Mouse (Mus musculus) kidney, postnatal 0 days (tissue): ENCODE results near the gene Serpinb1a. TPM values are rescaled to one million over a fixed set of nuclear protein-coding genes. Genes with fewer than 3 reads are reported as not detected.

ENCODE experiments used
- ATAC-seq: fragments of 200-750 bp; cut with Nextera tagmentation; replicated peaks from 2 replicates; pipeline ENCODE4 v1.8.0; 2017; ENCODE audit warnings: low read depth, moderate number of reproducible peaks, moderate TSS enrichment, moderate library complexity; ENCODE audit not compliant: low FRiP score
- DNase-seq: peaks from one replicate; pipeline ENCODE4 v3.0.0-alpha.2; 2016; ENCODE audit warnings: low spot score
- H3K27ac ChIP-seq: fragments of 300-500 bp; sonication (generic); 2 replicates; pipeline ENCODE4 v1.5.1; 2014; ENCODE audit warnings: mild to moderate bottlenecking
- H3K27me3 ChIP-seq: fragments of 300-500 bp; sonication (generic); 2 replicates; pipeline ENCODE4 v1.6.1; 2014; ENCODE audit warnings: low read length, mixed read lengths; ENCODE audit not compliant: insufficient read depth
- H3K36me3 ChIP-seq: fragments of 300-500 bp; sonication (generic); 2 replicates; pipeline ENCODE4 v1.6.1; 2014; ENCODE audit warnings: low read length, mixed read lengths; ENCODE audit not compliant: insufficient read depth
- H3K4me1 ChIP-seq: fragments of 300-500 bp; sonication (generic); replicated peaks from 2 replicates; pipeline ENCODE4 v1.6.1; 2014; ENCODE audit warnings: antibody characterized with exemption, low read length, mixed read lengths; ENCODE audit not compliant: insufficient read depth
- H3K4me2 ChIP-seq: fragments of 300-500 bp; sonication (generic); 2 replicates; pipeline ENCODE4 v1.6.1; 2014; ENCODE audit warnings: mild to moderate bottlenecking, low read length, moderate library complexity, mixed read lengths
- H3K4me3 ChIP-seq: fragments of 300-500 bp; sonication (generic); replicated peaks from 2 replicates; pipeline ENCODE4 v1.5.1; 2014; ENCODE audit warnings: low read depth, low read length
- H3K9ac ChIP-seq: fragments of 300-500 bp; sonication (generic); 2 replicates; pipeline ENCODE4 v1.6.1; 2014; ENCODE audit warnings: low read depth, low read length
- H3K9me3 ChIP-seq: fragments of 300-500 bp; sonication (generic); replicated peaks from 2 replicates; pipeline ENCODE4 v1.6.1; 2016; ENCODE audit warnings: low read length, inconsistent platforms, mixed read lengths
- CTCF ChIP-seq: IDR thresholded peaks from 2 replicates; pipeline ENCODE4 v1.5.1; 2016; ENCODE audit warnings: antibody characterized with exemption, low read depth, mild to moderate bottlenecking, moderate library complexity
- WGBS: fragments of 180-500 bp; shearing (Covaris S2); extraction: QIAGEN DNeasy Blood & Tissue Kit; methylation state at CpG from one replicate; pipeline ENCODE4 v1.1.7; 2014; 5-methylcytosine and 5-hydroxymethylcytosine counted together
- polyA plus RNA-seq: library from polyadenylated mRNA; unstranded; fragments of >200 nt; fragmentation: Nextera tagmentation; extraction: Ambion mirVana; gene quantifications from 2 replicates; pipeline ENCODE4 v1.2.1, GENCODE M21; 2015

The Serpinb1a gene
- polyA plus RNA-seq, 1 experiment from 2014 or later: 18.7 TPM

DNA sequence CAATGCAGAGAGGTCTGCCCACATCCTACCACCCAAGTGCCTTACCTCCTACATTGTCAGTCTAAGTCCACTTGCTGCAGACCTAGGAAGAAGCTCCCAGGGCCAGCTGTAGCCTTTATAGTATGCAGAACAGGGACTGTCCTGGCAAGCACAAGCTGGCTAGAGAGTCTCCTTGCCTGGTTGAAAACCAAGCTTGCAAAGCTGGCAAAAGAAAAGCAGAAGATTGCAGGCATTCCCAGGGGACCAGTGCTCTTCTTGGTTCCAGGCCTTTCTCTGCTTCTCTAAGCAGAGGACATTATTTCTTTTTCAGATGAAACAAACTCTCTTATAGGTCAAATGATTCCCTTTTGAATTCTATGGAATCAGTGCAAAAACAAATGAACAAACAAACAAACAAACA lies 12.5 kb upstream of the Serpinb1a start:
- H3K4me3 ChIP-seq: no peak overlapping the region
- no peaks in the 10 kb centered on the region for H3K4me1 ChIP-seq
- no peaks in the 10 kb centered on the region for H3K27me3 ChIP-seq
- no peak overlapping the region for H3K27ac ChIP-seq
- H3K9me3 ChIP-seq: no peaks in the 10 kb centered on the region
- ATAC-seq (no peak), DNase-seq (no peak)
- H3K9ac ChIP-seq: no peak overlapping the region
- TF ChIP-seq CTCF: no peak
- H3K36me3 ChIP-seq: no peaks in the 10 kb centered on the region
- H3K4me2 ChIP-seq: no peak overlapping the region

DNA sequence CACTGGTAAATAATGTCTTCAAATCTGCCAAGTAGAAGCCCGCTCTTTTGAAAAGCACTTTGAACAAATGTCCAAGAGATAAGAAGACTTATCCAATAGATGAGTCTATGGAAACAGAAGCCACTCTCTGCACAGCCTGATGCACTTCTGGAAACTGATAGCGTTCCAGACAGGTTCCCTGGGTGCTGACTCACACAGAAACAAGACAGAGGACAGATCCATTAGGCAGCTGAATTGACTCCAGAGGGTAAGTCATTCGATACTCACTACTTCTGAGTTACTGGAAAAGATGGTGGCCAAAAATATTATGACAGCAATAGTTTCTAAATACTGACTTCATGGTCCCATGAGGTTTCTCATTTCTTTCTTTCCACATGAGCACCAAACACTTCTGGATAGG lies 9.8 kb upstream of the Serpinb1a start:
- WGBS: 79% methylated on average over 3 of the region's 3 CpGs
- TF ChIP-seq CTCF: no peak

GRCm38 (mm10) chr13:32853073-32853472 lies 2.1 kb upstream of the Serpinb1a start:
- Histone ChIP-seq H3K27me3 (no peaks in the 10 kb centered on the region), H3K4me3 (no peak overlapping the region), H3K27ac (no peak overlapping the region), H3K9me3 (no peaks in the 10 kb centered on the region), H3K4me2 (no peak overlapping the region), H3K36me3 (no peaks in the 10 kb centered on the region), H3K9ac (no peak overlapping the region), H3K4me1 (peaks cover 10% of the 10 kb centered on the region; the same call in 1 of the 2 replicates)
- WGBS: 59% methylated on average over 2 of the region's 2 CpGs
- DNase-seq: no peak
- ATAC-seq: no peak
- no peak for TF ChIP-seq CTCF

More for the DNA sequence above, 9.8 kb upstream of the Serpinb1a start:
- H3K36me3 ChIP-seq: no peaks in the 10 kb centered on the region
- no peak for DNase-seq
- no peak for ATAC-seq
- no peaks in the 10 kb centered on the region for H3K9me3 ChIP-seq
- no peaks in the 10 kb centered on the region for H3K4me1 ChIP-seq
- H3K4me2 ChIP-seq: no peak overlapping the region
- H3K27ac ChIP-seq: no peak overlapping the region
- H3K27me3 ChIP-seq: no peaks in the 10 kb centered on the region
- no peak overlapping the region for H3K9ac ChIP-seq
- H3K4me3 ChIP-seq: no peak overlapping the region

GRCm38 (mm10) chr13:32852539-32852938 lies 1.6 kb upstream of the Serpinb1a start:
- Histone ChIP-seq H3K27me3 (no peaks in the 10 kb centered on the region), H3K27ac (no peak overlapping the region), H3K4me2 (no peak overlapping the region), H3K4me3 (no peak overlapping the region), H3K4me1 (peaks cover 10% of the 10 kb centered on the region; the same call in 1 of the 2 replicates), H3K36me3 (no peaks in the 10 kb centered on the region), H3K9ac (no peak overlapping the region), H3K9me3 (no peaks in the 10 kb centered on the region)
- ATAC-seq (peak; percentile 57; the same call in 1 of the 2 replicates), DNase-seq (no peak)
- 91% methylated on average over 4 of the region's 4 CpGs for WGBS
- TF ChIP-seq CTCF: no peak

DNA sequence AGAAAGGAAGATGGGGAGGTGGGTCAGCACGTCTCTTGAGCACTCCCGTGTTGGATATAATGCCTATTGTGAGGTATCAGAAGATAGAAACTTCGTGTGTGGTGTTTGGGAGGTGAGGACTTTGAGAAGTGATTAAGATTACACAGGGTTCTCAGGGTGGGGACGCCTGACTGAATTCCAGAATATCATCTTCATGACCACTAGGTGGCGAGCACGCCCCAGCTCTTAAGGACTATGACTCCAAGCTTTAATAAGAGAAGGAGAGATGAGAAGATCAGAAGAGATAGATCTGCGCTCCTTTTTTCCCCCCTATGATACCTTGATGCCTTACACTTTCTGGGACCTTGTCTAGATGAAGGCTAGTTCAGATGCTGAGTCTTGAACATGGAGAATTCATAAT lies 982 bp upstream of the Serpinb1a start:
- Histone ChIP-seq H3K27ac (no peak overlapping the region), H3K4me1 (peaks cover 10% of the 10 kb centered on the region; the same call in 1 of the 2 replicates), H3K9ac (no peak overlapping the region), H3K27me3 (no peaks in the 10 kb centered on the region), H3K9me3 (no peaks in the 10 kb centered on the region), H3K4me2 (no peak overlapping the region), H3K4me3 (no peak overlapping the region), H3K36me3 (no peaks in the 10 kb centered on the region)
- DNase-seq (peak; percentile 87), ATAC-seq (peak; percentile 74; the same call in 1 of the 2 replicates)
- WGBS: 11% methylated on average over 7 of the region's 7 CpGs
- peak; percentile 91 for TF ChIP-seq CTCF

- Histone ChIP-seq H3K4me1 (peaks cover 10% of the 10 kb centered on the region; the same call in 1 of the 2 replicates), H3K9ac (no peak overlapping the region), H3K36me3 (no peaks in the 10 kb centered on the region), H3K27me3 (no peaks in the 10 kb centered on the region), H3K4me3 (no peak overlapping the region), H3K9me3 (no peaks in the 10 kb centered on the region), H3K4me2 (peak overlapping the region; percentile 5; the same call in 1 of the 2 replicates), H3K27ac (no peak overlapping the region)
- WGBS: 50% methylated on average over 1 of the region's 1 CpGs
- no peak for ATAC-seq
- no peak for TF ChIP-seq CTCF
- DNase-seq: no peak
These were observed 829 bp downstream of the Serpinb1a start for GRCm38 (mm10) chr13:32850156-32850555.
